Mouse (Mus musculus) activated CD4-positive, CD25-positive, alpha-beta regulatory T cell (primary cell): ENCODE measurements around the gene Gm5169. TPM values are rescaled to one million over a fixed set of nuclear protein-coding genes. Genes with fewer than 3 reads are reported as not detected.

Experiments used
- polyA plus RNA-seq, 2 experiments: library from polyadenylated mRNA; unstranded; fragments of 100-300 nt; shearing (Covaris generic); gene quantifications; one replicate each; pipeline ENCODE4 v1.2.1; 2017

Gm5169 gene
- not detected for polyA plus RNA-seq

DNA sequence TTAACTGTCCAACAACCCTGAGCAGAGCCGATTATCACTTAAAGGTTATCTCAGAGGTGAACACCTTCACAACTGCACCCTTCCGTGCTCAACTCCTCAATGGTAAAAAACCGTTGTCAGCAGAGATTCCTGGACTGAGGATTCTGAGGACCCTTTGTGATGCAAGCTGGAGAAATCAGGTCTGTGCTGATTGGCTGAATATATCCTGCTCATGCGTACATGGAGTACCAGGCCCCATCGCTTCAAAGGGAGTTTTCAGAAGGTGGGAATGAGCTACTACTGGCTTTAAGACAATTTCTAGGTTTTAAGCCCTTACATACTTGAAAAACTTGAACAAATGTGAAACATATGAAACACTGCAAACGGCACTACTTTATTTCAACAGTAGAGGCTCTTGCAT is at the start of gene Gm5169:
Gene Gm5169, minus strand, starts transcription at position 101 of the 400 bp plus-strand sequence.

